Mouse (Mus musculus) E14TG2a.4 (cell line): Measurements from ENCODE around the gene Dnaic2.

Source experiments
- CTCF ChIP-seq: conservative IDR thresholded peaks from 2 replicates; pipeline ENCODE4 v1.5.1; 2014; ENCODE audit warnings: low read length
- POU5F1 ChIP-seq: IDR thresholded peaks from 2 replicates; pipeline ENCODE4 v1.6.1; 2014; ENCODE audit warnings: low read length, borderline replicate concordance

GRCm38 (mm10) chr11:114728333-114728732 is 1.1 kb downstream of the Dnaic2 start:
- no peak for TF ChIP-seq CTCF
- no peak for TF ChIP-seq POU5F1
